Mouse (Mus musculus) T-cell, adult 2 months (primary cell): ENCODE data around the gene Vps54.
A peak's percentile ranks its signal among the peaks of the same experiment; 100 is the strongest.
"Not testable (repeated sequence)": the region's sequence is repeated elsewhere in the genome, so short reads cannot be mapped to it uniquely, and the experiment has no call there.

Source experiments
- DNase-seq: peaks from one replicate; pipeline ENCODE4 v3.0.0; 2022; ENCODE audit warnings: low spot score

The Vps54 gene

DNA sequence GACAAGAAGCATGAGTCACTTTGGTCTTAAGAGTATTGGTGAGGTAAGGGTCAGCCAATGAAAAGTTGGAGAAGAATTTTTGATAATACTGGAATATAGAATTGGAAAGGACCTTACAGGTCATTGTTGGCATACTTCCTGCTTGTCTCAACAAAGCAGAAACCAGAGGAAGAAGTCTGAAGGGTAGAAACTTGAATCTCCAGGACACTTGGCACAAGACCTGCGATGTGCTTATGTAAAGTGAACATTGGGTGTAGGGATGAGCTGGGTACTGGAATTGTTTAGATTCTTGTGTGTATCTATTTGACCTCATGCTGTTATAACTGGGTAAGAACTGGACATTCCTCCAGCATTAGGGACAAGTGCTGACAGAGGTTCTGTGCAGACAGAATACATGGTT is 2.3 kb downstream of the Vps54 start:
- no peak for DNase-seq

DNA sequence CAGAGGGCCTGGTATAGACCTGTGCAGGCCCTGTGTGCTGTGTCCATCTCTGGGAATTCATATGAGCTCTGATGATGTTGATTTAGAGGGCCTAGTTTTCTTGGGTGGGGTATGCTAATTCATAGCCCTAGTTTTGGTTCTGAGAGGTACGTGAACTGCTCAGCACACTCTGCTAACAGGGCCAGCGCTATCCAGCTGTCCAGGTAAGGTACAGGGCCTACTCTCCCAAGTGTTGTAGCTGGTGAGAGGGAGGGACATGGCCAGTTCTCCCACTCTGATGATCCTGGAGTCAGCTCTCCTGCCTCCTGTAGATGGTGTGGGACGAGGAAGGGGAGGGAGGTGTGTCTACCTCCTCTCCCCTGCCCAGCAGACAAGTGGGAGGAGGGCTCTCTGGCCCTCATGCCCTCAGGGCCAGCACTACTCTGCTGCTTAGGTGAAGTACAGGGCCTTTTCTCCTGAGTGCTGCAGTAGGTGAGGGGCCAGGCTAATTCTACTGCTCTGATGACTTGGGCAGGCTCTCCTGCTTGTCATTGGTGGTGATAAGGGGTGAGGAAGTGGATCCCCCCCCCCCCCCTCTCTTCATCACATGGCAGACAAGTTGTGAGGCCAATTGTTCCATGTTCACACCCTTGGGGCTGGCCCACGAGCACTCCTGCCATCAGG is 8.3 kb downstream of the Vps54 start:
- DNase-seq: no peak

DNA sequence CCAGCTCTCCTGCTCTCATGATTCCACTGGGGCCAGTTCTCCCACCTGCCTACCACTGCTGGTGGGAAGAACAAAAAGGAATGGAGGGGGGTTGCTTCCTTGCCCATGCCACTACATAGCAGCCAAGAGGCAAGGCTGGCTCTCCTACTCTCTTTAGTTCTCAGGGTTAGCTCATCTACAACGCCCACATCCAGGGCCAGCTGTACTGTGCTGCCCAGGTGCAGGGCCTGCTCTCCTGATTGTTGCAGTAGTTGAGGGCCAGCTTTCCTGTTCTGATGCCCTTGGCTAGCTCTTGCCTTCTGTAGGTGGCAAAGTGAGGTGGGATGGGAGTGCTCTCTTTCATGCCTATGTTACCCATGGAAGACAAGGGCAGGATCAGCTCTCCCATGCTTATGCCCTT is 8.9 kb downstream of the Vps54 start:
- no peak for DNase-seq

DNA sequence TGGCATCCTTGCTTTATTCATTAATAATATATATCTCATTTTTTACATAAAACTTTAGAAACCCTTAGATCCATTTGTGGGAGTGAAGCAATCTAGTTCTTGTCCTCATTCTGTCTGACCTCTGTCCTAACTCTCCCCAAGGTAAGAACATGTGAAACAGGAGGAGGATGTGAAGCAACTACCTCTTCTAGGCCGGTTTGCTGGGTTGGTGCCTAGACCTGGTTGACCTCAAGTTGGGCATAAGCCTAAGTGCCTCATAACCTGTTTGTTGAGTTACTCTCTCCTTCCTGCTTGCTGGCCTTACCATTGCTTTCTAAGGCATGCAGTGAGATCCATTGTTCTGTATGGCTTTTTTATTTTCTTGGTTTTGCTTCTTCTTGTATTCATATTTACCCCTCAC is 11.3 kb downstream of the Vps54 start:
- DNase-seq: no peak

DNA sequence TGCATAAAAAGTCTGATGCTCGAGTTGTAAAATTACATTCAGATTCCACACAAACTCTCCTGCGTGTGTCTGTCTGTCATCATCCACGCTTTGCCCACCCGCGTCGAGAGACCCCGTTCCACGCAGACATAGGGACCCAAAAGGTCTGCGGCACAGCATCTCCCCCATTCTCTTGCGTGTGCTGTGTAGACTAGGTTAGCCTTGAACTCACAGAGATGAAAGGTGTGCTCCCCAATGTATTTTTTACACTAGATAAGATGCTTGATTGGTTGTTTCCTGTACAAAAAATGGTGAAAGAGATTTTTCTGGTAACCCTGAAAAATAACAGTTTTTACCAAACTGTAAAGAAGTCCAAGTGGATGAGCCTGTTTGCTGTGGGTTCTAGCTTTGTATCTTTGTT is 19.5 kb downstream of the Vps54 start:
- DNase-seq: not testable (repeated sequence)

DNA sequence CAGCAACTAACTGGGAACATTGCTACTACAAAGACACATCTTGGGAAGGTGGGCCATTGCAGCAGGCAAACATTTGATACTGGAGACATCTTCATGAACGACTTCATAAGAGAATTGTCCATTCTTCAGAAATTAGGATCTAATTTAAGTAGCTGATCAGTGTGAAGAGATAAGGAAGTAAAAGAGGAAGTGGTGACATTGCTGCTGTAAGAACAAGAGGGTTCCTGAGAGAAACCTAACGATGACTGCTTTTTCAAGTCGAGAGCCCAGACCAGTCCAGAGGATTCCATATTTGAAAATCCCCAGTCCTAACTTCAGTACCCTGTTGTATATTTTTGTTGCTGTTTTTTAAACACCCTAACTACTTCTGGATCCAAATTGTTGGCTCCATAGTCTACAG is 26.3 kb downstream of the Vps54 start:
- no peak for DNase-seq

DNA sequence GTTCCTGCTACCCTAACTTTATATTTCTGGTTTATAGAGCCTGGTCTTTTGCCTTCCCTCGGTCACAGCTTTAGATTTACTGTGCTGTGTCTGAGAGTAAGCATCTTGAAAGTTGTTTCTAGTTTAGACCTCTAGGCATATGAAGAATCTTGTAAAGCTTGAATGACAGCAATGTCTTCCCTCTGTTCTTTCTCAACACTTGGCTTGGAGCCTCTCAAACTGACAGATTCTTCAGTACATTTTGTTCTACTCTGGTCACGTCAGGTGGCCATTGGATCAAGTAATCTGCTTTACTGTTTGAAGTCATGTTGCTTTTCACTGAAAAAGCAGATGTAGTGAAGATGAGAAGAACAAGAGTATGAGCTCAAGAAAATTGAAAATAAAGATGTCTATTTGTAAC is 37.1 kb downstream of the Vps54 start:
- no peak for DNase-seq

DNA sequence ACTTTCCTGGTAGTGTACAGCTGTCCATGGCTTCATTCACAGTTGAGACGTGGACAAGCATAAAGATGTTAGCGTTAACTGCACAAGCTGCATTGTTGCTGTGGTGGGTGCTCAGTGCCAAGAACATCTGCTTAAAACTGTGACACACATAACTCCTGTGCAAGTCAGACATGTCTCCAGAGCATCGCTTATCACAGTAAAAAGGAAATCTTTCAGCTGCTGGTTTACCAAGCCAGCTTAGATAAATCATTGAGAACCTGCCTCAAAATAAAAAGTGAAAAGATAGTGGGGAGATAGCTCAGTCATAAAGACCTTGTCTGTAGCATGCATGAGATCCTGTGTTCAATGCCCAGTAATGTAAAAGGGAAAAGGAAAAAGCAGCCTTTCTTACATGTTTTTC is 47.3 kb downstream of the Vps54 start:
- DNase-seq: no peak

DNA sequence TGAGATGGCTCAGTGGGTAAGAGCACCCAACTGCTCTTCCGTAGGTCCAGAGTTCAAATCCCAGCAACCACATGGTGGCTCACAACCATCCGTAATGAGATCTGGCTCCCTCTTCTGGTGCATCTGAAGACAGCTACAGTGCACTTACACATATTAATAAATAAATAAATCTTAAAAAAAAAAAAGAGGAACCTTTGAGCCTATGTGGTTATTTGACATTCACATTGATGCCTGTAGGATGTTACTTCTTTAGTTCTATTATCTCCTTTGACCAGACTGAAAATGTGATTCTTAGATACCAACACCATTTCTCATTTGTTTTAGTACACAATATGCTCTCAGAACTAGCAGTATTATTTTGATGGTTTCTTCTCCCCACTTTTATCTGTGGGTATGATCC is 49.1 kb downstream of the Vps54 start:
- not testable (repeated sequence) for DNase-seq

DNA sequence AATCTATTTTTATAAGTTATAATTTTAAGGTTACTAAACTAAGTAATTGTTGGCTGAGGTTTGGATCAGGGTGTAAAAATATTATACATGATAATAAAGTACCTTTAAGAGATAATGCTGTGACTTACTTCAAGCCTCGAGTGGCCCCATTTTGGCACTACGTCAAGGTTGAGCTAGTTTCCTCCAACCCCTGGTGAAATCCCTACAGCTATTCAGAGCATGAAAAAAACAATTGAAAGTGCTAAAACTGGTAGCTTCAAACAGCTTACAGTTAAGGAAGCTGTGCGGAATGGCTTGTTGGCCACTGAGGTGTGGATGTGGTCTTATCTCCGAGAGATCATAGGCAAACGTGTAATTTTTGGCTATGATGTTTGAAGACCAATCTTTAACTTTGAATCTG is 56.4 kb downstream of the Vps54 start:
- peak; percentile 36 for DNase-seq

DNA sequence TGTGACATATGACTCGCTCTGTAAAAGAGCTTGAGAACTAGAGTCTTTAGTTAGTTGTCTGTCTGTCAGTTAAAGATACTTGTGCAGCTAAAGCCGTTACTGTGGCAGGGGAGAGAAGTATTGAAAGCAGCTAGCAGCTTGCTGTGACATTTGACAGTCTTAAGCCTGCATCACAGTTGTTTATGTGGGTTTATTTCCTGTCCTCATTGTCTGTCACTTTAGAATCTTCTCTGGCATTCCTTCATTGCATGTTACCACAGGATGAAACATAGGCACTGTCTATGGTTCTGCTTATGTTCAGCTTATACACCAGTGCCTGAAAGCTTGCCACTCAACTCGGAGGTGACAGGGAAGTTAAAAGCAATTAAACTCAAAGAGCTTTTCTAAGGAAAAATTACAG is 64.5 kb downstream of the Vps54 start:
- peak; percentile 46 for DNase-seq

DNA sequence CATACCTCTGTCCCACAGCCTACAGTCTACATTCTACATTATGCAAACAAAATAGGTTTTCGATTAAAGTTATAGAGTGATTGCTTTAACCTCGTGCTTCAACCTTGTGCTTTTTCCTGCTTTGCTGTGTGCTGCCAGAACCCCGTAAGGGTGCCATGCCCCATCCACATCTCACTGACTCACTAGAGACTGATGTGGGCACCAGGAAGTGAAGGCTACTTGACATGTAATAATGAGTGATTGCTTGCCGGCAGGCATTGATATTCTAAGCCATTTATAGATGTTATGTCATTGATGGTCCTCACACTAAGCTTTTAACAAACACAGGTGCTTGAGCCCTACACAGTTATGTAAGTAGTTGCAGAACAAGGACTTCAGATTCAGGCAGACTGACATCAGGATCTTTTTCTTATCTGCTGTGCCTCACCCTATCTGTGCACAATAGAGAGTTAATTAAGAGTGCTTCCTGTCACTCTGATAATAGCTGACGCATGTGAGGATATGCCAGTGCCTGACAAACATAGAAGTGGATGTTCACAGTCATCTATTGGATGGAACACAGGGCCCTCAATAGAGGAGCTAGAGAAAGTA is 68.1 kb downstream of the Vps54 start:
- no peak for DNase-seq

DNA sequence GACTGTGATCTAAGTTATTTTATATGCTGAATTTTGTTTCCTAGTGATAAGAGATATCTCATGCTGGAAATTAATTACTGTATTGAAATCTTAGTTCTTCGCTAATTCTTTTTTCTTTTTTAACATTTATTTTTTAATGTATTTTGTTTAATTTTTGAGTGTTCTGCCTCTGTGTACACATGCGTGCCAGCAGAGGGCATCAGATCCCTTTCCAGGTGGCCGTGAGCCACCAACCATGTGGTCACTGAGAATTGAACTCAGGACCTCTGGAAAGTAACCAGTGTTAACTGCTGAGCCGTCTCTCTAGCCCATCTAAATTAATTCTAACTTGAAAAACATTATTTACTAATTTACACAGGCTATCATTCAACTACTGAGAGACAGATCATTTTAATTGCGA is 69.0 kb downstream of the Vps54 start:
- no peak for DNase-seq

DNA sequence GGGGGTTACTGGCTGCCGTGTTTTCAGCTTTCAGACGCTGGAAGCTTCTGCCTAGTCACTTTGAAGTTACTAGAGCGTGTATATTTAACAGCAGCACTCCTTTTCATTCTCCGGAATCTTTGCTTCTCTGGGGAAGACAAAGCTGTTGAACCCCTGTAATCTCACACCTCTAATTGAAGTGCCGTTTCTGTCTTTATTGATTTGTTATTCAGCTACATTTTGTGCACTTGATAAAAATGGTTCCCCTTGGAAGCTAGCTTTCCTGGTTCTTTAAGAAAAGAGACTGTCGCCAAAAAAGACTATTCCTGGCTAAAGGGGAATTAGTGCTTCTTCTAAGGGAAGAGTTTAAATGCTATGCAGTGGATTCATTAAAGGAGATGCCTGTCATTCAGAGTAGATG is 70.4 kb downstream of the Vps54 start:
- DNase-seq: no peak

DNA sequence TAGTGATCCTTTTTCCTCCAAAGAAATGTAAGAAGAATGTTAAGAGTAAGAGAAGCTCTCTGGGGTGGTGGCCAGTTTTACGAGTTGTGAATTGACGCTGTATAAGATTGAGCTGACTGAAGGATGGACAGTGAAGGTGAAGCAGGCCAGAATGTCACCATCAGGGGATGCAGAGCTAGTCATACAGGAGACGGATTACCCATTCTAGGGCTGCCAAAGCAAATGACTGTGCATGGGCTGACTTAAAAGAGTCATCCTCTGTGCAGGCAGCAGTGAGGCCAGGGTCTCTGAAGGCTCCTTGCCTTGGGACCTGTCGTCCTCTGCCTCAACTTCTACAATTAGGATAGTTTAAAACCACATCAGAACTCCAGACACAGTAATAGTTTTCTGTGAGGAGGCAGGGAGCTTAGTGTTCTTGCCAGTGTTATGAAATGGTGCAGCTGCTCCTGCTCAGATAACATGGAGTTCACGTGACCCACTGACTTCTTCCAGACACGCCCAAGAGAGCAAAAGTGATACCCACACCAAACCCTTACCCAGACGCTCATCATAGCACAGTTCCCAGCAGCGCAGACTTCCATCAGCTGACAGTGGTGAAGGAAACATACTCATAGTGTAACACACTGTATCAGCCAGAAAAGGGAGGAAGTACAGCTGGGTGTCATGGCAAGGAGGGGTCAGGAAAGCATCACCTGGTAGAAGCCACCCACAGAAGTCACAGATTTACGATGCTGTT is 75.0 kb downstream of the Vps54 start:
- DNase-seq: peak; percentile 4

DNA sequence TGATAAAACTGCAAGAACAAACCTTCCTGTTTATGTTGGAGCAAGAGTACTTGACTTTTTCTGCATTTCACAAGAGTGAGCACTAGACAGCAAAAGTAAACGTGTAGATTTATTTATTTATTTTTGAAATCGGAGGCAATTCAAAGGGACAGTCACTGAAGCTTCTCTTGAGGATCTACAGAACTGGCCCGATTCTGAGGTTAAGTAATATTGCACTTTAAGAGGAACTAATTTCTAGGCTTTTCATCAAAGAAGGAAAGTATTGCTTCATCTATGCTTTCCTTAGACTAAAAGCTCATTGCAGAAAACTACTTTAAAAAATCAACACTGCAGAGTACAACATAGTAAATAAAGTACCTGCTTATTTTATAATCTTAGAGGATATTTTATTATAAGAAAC is 82.5 kb downstream of the Vps54 start:
- DNase-seq: no peak

DNA sequence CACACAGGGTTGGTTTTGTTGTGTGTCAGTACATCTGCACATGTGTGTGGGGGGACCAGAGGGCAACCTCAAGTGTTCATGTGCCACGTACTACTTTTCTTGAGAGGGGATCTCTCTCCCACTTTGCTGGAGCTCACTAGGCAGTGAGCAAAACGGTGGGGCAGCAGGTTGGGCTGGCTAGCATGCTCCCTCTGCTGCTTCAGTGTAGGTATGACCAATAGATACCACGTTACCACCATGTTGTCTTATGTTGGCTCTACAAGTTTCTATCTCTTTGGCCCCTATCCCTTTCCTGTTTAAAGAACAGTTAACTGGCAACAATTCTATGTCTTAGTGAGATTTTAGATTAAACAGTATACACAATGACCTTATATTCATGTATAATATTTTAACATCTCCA is 83.3 kb downstream of the Vps54 start:
- DNase-seq: no peak

DNA sequence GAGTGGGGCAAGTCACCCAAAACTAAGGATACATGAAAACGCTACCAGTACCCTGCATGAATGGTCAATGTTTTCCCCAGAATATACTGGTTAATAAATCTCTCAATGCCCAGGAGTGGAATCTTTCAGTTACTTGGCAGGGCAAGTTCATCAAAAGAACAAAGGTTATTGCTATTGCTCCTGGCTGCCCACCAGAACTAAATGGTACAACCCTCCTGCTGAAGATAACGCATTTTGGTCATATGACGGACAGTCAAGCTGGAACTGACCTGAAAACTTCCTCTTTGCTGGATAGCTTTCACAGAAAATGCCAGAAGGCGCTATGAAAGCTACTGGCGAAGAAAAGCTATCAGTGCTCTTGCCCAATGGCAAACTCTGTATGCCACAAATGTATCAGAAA is 86.7 kb downstream of the Vps54 start:
- DNase-seq: no peak

DNA sequence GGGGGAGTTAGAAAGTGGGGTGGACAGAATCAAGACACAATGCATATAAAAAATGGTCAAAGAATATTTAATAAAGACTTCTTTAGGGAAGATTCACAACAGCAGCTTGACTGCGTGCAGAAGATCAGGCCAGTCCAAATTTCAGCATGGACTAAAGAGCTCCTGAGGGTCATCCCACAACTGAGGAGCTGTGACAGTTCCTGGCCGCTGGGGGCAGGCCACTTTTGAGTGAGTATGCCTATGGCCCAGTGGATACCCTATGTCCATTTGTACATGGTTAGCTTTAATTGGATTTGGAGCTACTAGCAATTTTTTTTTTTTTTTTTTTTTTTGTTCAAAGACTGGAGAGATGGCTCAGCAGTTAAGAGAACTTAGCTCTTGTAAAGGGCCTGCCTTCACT is 87.7 kb downstream of the Vps54 start:
- DNase-seq: no peak

DNA sequence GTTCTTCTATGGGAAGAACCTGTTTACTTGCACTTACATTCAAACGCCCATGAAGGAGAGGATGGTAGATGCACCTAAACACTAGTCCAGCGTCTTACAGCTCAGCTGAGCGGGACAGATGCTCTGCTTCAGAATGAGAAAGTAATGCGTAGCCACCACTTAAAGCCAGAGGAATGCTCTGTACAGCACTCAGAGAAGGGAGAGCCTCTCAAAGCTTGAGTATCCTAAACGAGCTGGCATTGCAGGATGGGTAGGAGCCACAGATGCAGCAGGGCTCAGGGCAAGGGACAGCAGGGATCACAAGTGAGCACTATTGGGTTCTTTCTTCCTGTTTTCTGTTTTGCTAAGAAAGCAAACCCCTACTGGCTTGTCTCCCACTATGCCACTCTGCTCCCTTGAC is 88.4 kb downstream of the Vps54 start:
- DNase-seq: no peak

DNA sequence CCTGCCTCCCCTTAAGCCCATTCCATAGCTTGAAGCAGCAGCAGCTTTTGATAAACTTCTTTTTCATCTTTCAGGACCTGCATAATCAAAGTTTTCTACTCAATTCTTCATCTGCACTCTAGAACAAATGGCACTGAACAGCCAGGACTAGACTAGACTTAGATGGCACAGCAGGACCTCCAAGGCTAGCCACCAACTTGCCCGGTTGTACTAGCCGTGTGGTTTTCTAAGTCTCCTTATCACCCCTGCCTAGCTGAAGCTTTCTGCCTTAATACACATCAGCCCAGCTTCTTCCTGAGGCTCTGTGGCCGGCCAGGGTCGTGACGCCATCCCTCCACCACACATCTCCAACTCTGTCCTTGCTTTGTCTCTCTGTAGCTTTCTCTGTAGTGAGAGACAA is 89.1 kb downstream of the Vps54 start:
- DNase-seq: no peak

DNA sequence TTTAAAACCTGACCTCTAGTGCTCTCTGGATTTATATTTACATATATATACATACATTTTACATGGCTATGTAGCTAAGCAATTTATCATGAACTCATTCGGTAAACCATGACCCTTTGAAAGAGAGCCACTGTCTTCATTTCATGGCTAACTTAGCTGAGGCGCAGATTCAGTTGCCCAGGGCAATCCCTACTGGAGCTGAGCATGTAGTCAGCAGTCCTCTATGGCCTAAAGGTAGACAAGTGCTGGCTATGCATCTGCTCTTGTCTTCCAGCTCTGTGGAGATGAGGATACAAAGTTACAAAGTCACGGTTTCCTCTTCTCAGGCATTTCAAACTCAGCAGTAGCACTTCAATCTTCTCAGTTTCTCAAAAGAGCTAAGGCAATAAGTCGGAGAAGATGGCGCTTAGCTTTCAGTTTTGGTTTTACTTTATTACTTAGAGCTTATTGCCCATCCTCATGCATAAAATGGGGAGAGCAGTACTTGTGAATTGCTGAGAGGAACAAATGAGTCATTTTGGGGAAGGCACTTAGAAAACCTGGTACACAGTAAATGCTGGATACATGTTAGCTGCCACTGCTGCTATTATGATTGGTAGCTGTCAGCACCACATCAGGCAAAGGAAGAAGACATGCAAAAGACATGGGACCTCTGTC is 93.7 kb downstream of the Vps54 start:
- DNase-seq: no peak

DNA sequence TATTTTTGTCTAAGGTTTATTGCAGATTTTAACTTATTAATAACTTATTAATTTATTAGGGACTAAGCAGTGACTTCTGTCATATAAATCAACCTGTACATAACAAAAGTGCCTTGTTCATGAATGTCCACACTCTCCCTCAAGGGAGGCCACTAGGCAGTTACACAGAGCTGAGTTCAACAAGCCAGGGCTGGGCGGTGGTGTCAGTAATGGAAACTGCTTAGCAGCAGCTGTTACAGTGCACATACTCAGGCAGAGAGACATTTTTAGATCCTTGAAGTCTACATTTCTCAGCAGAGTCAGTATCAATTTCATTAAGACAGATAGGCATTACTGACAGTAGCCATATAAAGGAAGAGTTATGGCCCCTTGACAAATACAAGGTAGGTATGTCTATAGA is 98.8 kb downstream of the Vps54 start:
- no peak for DNase-seq
